Comparison of ENCODE assay signal across 23 mouse cellular contexts in the genomic region with DNA sequence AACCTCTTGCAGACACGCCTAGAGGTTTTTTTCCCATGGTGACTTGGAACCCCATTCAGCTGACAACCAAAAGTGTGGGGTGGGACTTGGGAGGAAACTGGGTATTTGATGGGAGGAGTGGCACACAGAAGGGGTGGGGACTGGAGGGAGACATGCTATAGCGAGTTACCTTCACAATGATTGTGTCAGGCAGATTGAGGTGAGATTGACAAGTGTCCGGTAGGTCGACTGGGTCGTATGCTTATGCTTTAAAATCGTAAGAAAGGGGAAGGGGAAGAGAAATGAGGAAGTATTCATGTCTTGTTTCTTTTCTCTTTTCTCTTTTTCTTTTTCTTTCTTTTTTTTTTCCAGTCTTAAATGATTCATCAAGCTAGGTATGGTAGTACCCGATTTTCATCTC.
"Had no signal": no experiment of that assay in that cellular context is flagged by ENCODE, and none has a peak within 500 bp of the region (broad histone marks: within the 10 kb centered on the region; RNA-seq: fewer than 3 reads in every experiment).

No protein-coding gene starts in this region.

- H3K36me3 ChIP-seq: liver, embryonic 15.5 days; lung, embryonic 15.5 days; midbrain, embryonic 13.5 days; midbrain, embryonic 15.5 days; neural tube, embryonic 13.5 days; neural tube, embryonic 15.5 days had no signal

- DNase-seq: liver, postnatal 0 days; lung, adult 2 months; lung, postnatal 14 days; lung, postnatal 36 days; retina, postnatal 1 day; right cerebral cortex, adult 18-20 months; right cerebral cortex, postnatal 25 days; right cerebral cortex, postnatal 4 days; spleen, adult 18-20 months; thymus, adult 18-20 months; thymus, postnatal 14 days; thymus, postnatal 36 days had no signal

- ATAC-seq: liver, postnatal 0 days; lung, postnatal 0 days; midbrain, embryonic 13.5 days; midbrain, embryonic 15.5 days had no signal

- H3K27ac ChIP-seq: liver, embryonic 15.5 days; lung, embryonic 15.5 days; macrophage; midbrain, embryonic 13.5 days; midbrain, embryonic 15.5 days; neural tube, embryonic 15.5 days had no signal

- H3K27me3 ChIP-seq: liver, embryonic 15.5 days; lung, embryonic 15.5 days; megakaryocyte, embryonic 14.5 days; midbrain, embryonic 13.5 days; midbrain, embryonic 15.5 days; neural tube, embryonic 13.5 days; neural tube, embryonic 15.5 days had no signal

- H3K9me3 ChIP-seq: liver, embryonic 15.5 days; lung, embryonic 15.5 days; midbrain, embryonic 13.5 days; midbrain, embryonic 15.5 days; neural tube, embryonic 13.5 days; neural tube, embryonic 15.5 days had no signal

- H3K9ac ChIP-seq: liver, embryonic 15.5 days; liver, postnatal 0 days; lung, embryonic 15.5 days; midbrain, embryonic 13.5 days; midbrain, embryonic 15.5 days; neural tube, embryonic 13.5 days; neural tube, embryonic 15.5 days had no signal

- H3K4me2 ChIP-seq: liver, embryonic 15.5 days; lung, embryonic 15.5 days; midbrain, embryonic 11.5 days; midbrain, embryonic 13.5 days; midbrain, embryonic 15.5 days; neural tube, embryonic 13.5 days; neural tube, embryonic 15.5 days had no signal

- H3K4me1 ChIP-seq: liver, embryonic 15.5 days; megakaryocyte, embryonic 14.5 days had no signal

- H3K4me3 ChIP-seq: liver, embryonic 15.5 days; lung, embryonic 15.5 days; megakaryocyte, embryonic 14.5 days; midbrain, embryonic 13.5 days; midbrain, embryonic 15.5 days; myocyte; neural tube, embryonic 13.5 days; neural tube, embryonic 15.5 days had no signal
